Mouse (Mus musculus): ENCODE results near the gene Ddah1. TPM values are rescaled to one million over a fixed set of nuclear protein-coding genes. Genes with fewer than 3 reads are reported as not detected.

Gene Ddah1
- polyA plus RNA-seq, 1 experiment from 2014 or later = 22.4 TPM

DNA sequence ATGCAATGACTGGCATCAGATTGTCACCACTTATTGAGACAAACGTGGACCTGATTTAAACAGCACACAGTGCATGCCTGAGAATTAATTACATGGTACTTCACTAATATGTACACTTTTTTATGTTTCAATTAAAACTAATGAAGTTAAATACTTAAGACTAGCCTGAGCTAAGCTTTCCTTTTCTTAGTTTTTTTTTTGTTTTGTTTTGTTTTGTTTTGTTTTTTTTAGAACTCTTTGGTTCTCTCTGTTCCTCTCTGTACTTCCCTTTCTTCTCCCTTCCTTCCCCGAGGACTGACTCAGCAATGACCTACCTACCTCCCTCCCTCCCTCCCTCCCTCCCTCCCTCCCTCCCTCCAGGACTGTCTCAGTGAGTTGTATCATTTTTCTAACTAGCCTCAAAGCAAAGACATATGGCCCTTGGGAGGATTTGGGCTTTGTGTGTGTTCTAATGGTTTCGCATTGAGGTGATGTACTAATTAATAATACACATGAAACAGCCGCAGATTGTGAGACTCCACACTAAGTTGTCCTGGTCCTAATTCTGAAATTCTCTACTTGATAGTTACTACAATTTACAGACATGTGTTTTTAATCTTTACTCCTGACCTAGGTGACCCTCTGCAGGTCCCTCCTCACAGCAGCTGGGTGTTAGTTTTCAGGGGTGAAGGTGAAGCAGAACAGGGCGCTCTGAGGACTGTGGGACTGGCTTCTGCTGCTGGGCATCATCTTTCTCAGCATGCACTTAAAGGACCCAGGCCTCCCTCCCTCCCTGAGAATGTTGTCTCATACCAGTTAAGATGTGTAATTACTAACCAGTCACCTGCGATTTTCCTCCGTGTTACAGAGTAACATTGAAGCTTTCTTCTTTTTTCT is 171.3 kb downstream of the Ddah1 start:
- no peak for ATAC-seq (ENCODE audit: low read depth)
- Histone ChIP-seq H3K27me3 (ENCODE audit: control insufficient read depth, insufficient read depth, low read depth, low read length) (no peaks in the 10 kb centered on the region), H3K9me3 (ENCODE audit: control insufficient read depth, low read length) (no peaks in the 10 kb centered on the region), H3K4me1 (replicated peaks; ENCODE audit: control insufficient read depth, insufficient read depth, low read length) (peaks cover 11% of the 10 kb centered on the region), H3K36me3 (ENCODE audit: control insufficient read depth, insufficient read depth, low read length) (peaks cover 14% of the 10 kb centered on the region), H3K27ac (ENCODE audit: low read length) (no peak overlapping the region), H3K4me2 (ENCODE audit: low read depth, low read length) (no peak overlapping the region), H3K4me3 (ENCODE audit: low read length) (no peak overlapping the region), H3K9ac (ENCODE audit: low read length) (no peak overlapping the region)
- 64% methylated on average over 7 of the region's 7 CpGs for WGBS

DNA sequence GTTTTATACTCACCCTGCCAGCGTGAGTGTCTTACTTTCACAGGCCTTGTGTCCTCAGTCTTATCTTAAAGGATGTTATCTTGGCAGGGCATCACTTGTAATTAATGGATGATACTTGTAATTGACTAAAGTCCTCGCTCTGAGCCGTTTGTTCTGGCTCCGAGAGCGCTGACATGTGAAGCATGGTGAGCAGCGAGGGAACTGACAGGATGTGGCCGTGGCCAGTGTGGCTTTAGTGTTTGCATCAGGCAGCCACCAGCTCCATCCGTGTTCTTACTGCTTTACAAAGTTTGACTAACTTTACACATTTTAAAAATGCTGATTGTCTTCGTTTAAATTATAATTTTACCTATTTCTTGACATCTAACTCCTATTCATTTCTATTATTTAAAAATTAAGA is 175.4 kb downstream of the Ddah1 start:
- Histone ChIP-seq H3K36me3 (ENCODE audit: control insufficient read depth, insufficient read depth, low read length) (peaks cover 12% of the 10 kb centered on the region), H3K27me3 (ENCODE audit: control insufficient read depth, insufficient read depth, low read depth, low read length) (no peaks in the 10 kb centered on the region), H3K27ac (ENCODE audit: low read length) (no peak overlapping the region), H3K9ac (ENCODE audit: low read length) (no peak overlapping the region), H3K9me3 (ENCODE audit: control insufficient read depth, low read length) (no peaks in the 10 kb centered on the region), H3K4me1 (replicated peaks; ENCODE audit: control insufficient read depth, insufficient read depth, low read length) (peaks cover 8% of the 10 kb centered on the region), H3K4me3 (ENCODE audit: low read length) (no peak overlapping the region), H3K4me2 (ENCODE audit: low read depth, low read length) (no peak overlapping the region)
- WGBS = 43% methylated on average over 9 of the region's 9 CpGs
- no peak for ATAC-seq (ENCODE audit: low read depth)

DNA sequence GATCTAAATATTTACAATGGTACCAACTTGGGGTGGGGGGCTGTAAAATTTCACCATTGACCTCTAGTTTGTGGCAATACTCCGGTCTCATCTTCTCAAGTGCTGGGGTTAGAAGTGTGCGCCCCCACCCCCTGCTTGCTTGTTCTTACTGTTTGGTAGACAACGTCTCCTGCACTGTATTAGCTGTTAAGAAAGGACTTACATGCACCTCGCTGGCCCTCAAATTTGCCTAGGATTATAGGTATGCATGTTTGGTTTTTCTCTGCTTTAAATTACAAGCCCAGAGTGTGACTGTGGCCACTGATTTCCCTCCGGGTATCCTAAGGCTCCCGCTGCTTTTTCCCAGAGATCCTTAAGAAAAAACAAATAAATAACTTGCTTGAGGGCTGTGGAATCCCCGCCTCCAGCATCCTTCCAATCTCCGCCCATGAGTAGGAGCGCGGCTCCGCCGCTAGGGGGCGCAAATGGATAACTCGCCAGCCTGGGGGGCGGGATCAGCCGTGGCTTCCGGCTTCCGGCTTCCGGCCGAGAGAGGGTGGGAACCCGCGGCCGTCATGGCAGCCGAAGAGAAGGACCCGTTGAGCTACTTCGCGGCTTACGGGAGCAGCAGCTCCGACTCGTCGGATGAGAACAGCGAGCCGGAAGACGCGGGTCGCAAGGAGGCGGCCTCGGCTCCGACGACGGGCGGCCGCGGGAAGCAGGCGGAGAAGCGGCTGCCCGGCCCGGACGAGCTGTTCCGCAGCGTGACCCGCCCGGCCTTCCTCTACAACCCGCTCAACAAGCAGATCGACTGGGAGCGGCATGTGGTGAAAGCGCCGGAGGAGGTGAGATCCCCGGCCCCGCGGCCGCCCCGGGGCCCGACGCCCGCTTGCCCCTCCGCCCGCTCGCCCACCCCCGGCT is 179.3 kb downstream of the Ddah1 start, which contains the start of gene 2410004B18Rik:
2410004B18Rik (plus strand) TSS at position 510 of the 900 bp plus-strand sequence.
- no peaks in the 10 kb centered on the region for H3K9me3 ChIP-seq (ENCODE audit: control insufficient read depth, low read length)
- WGBS = 1% methylated on average over 64 of the region's 70 CpGs
- H3K36me3 ChIP-seq (ENCODE audit: control insufficient read depth, insufficient read depth, low read length) = peaks cover 10% of the 10 kb centered on the region
- H3K27ac ChIP-seq (ENCODE audit: low read length) = peak within 1 kb of the TSS; percentile 50
- H3K4me3 ChIP-seq (ENCODE audit: low read length) = peak within 1 kb of the TSS; percentile 93
- peak; percentile 97 for ATAC-seq (ENCODE audit: low read depth)
- no peaks in the 10 kb centered on the region for H3K27me3 ChIP-seq (ENCODE audit: control insufficient read depth, insufficient read depth, low read depth, low read length)
- peaks cover 23% of the 10 kb centered on the region for H3K4me1 ChIP-seq (replicated peaks; ENCODE audit: control insufficient read depth, insufficient read depth, low read length)
- peak within 1 kb of the TSS; percentile 75 for H3K4me2 ChIP-seq (ENCODE audit: low read depth, low read length)
- peak within 1 kb of the TSS; percentile 95 for H3K9ac ChIP-seq (ENCODE audit: low read length)

DNA sequence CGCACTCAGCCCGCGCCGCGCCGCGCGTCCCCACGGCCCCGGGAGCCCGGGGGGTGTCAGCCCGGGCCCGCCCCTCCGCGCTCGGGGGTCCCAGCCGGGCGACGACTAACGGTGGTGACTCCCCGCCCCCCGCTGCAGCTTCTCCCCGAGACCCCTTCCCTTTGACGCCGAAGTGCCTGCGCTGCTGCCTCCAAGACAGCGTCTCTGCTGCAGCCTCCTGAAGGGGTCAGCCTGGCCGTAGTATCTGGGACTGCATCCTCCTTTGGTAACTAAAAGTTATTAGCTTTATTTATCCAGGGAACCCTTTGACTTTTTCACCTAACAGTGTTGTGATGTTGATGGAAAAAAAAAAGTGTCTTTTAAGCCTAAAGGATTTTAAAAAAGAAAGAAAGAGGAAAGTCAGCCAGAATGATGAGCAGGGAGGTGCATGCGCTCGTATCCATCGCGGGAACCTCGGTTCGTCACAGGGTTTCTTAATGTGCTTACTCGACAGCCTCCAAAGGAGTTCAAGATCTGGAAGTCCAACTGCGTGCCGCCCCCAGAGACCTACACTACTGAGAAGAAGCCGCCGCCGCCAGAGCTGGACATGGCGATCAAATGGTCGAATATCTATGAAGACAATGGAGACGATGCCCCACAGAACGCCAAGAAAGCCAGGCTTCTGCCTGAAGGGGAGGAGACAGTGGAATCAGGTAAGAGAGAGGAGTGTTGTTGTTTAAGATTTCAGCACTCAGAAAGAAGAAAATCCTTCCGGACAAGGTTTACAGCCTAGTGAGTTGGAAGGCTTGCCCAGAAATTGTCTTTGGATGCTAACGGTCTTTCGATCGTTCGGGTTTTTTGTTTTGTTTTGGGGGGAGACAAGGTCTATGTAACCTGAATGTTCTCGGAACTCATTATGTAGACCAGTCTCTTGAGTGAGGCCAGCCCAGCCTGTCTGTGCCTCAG is 180.2 kb downstream of the Ddah1 start:
- WGBS = 18% methylated on average over 42 of the region's 50 CpGs
- no peaks in the 10 kb centered on the region for H3K9me3 ChIP-seq (ENCODE audit: control insufficient read depth, low read length)
- peak overlapping the region; percentile 95 for H3K9ac ChIP-seq (ENCODE audit: low read length)
- H3K4me2 ChIP-seq (ENCODE audit: low read depth, low read length) = peak overlapping the region; percentile 75
- peaks cover 7% of the 10 kb centered on the region for H3K36me3 ChIP-seq (ENCODE audit: control insufficient read depth, insufficient read depth, low read length)
- peak overlapping the region; percentile 50 for H3K27ac ChIP-seq (ENCODE audit: low read length)
- peak overlapping the region; percentile 93 for H3K4me3 ChIP-seq (ENCODE audit: low read length)
- no peaks in the 10 kb centered on the region for H3K27me3 ChIP-seq (ENCODE audit: control insufficient read depth, insufficient read depth, low read depth, low read length)
- peak; percentile 18; the same call in 1 of the 2 replicates for ATAC-seq (ENCODE audit: low read depth)
- peaks cover 23% of the 10 kb centered on the region for H3K4me1 ChIP-seq (replicated peaks; ENCODE audit: control insufficient read depth, insufficient read depth, low read length)

DNA sequence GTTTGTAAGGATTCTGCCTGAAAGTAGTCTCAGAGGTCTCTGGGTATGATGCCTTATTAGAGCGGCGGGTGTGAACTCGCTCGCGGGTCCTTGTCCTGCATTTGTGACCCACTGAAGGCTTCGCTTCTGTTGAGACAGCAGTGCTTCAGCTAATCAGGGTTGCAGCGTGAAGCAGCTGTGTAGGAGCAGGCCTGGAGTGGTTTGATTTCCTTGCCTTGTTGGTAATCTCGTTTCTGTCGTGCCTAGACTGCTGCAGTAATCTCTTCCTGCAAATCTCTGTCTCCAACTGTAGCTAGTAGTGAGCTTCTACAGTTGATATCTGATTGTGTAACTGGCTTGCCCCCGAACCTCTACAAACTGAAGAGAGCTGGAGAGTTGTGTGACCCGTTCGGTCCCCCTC is 180.9 kb downstream of the Ddah1 start:
- Histone ChIP-seq H3K36me3 (ENCODE audit: control insufficient read depth, insufficient read depth, low read length) (peaks cover 12% of the 10 kb centered on the region), H3K9me3 (ENCODE audit: control insufficient read depth, low read length) (no peaks in the 10 kb centered on the region), H3K4me2 (ENCODE audit: low read depth, low read length) (peak overlapping the region; percentile 75), H3K27ac (ENCODE audit: low read length) (no peak overlapping the region), H3K4me3 (ENCODE audit: low read length) (peak overlapping the region; percentile 93), H3K27me3 (ENCODE audit: control insufficient read depth, insufficient read depth, low read depth, low read length) (no peaks in the 10 kb centered on the region), H3K9ac (ENCODE audit: low read length) (peak overlapping the region; percentile 31; the same call in 1 of the 2 replicates), H3K4me1 (replicated peaks; ENCODE audit: control insufficient read depth, insufficient read depth, low read length) (peaks cover 23% of the 10 kb centered on the region)
- no peak for ATAC-seq (ENCODE audit: low read depth)
- WGBS = 78% methylated on average over 12 of the region's 12 CpGs

DNA sequence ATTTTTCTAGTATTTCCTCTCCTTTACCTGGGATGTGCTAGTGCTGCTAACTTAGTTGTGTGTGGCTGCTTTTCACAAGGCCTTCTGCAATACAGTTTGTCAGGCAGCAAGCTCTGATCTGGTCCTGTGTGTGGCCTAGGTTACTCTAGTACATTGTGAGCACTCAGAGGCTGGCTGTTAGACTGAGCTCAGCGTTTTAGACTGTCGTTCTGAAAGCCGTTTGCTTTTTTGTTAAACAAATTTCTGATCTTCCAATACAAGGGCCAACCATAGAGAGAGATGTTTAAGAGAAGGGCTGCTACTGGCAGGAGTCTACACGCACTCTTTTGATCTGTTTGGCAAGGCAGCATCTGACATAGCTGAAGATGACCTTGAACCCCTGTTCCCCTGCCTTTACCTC is 181.5 kb downstream of the Ddah1 start:
- no peaks in the 10 kb centered on the region for H3K27me3 ChIP-seq (ENCODE audit: control insufficient read depth, insufficient read depth, low read depth, low read length)
- peaks cover 23% of the 10 kb centered on the region for H3K4me1 ChIP-seq (replicated peaks; ENCODE audit: control insufficient read depth, insufficient read depth, low read length)
- no peak overlapping the region for H3K4me2 ChIP-seq (ENCODE audit: low read depth, low read length)
- no peak overlapping the region for H3K9ac ChIP-seq (ENCODE audit: low read length)
- 76% methylated on average over 4 of the region's 4 CpGs for WGBS
- H3K9me3 ChIP-seq (ENCODE audit: control insufficient read depth, low read length) = no peaks in the 10 kb centered on the region
- H3K4me3 ChIP-seq (ENCODE audit: low read length) = no peak overlapping the region
- no peak overlapping the region for H3K27ac ChIP-seq (ENCODE audit: low read length)
- peaks cover 17% of the 10 kb centered on the region for H3K36me3 ChIP-seq (ENCODE audit: control insufficient read depth, insufficient read depth, low read length)
- ATAC-seq (ENCODE audit: low read depth) = no peak

DNA sequence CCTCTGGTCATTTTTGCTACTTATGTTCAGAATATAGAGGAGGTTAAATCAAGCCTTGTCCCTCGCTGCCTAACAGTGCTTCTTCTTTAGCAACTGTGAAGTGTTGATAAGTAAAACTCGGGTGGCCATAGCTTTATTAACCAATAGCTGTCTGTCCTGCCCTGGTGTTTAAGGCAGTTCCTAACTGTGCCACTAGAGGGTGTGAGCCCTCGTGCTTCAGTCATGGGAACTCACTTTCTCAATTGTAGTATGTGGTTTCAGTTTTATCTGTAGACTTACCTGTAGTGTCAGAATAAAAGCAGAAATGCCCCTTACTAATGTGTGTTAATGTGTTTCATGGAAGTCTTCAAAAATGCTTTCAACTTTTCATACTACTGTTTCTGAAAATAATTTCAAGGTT is 183.5 kb downstream of the Ddah1 start:
- Histone ChIP-seq H3K9ac (ENCODE audit: low read length) (no peak overlapping the region), H3K27me3 (ENCODE audit: control insufficient read depth, insufficient read depth, low read depth, low read length) (no peaks in the 10 kb centered on the region), H3K9me3 (ENCODE audit: control insufficient read depth, low read length) (no peaks in the 10 kb centered on the region), H3K27ac (ENCODE audit: low read length) (no peak overlapping the region), H3K4me3 (ENCODE audit: low read length) (no peak overlapping the region), H3K4me2 (ENCODE audit: low read depth, low read length) (no peak overlapping the region), H3K36me3 (ENCODE audit: control insufficient read depth, insufficient read depth, low read length) (peaks cover 20% of the 10 kb centered on the region), H3K4me1 (replicated peaks; ENCODE audit: control insufficient read depth, insufficient read depth, low read length) (peaks cover 25% of the 10 kb centered on the region)
- ATAC-seq (ENCODE audit: low read depth) = no peak; the same call in 1 of the 2 replicates
- WGBS = 3% methylated on average over 3 of the region's 3 CpGs
